Mouse (Mus musculus): ENCODE results near the gene Krtap5-3. TPM values are rescaled to one million over a fixed set of nuclear protein-coding genes. Genes with fewer than 3 reads are reported as not detected.
"Not testable (repeated sequence)": the region's sequence is repeated elsewhere in the genome, so short reads cannot be mapped to it uniquely, and the experiment has no call there.

The Krtap5-3 gene
- polyA plus RNA-seq (2015; fragmentation: Nextera tagmentation; extraction: Ambion mirVana): not detected in 2 replicates

GRCm38 (mm10) chr7:142201064-142201463 lies at the start of gene Krtap5-3:
Krtap5-3 (plus strand) TSS chr7:142201364.
- H3K27ac ChIP-seq (ENCODE audit: low read length): no peak within 1 kb of the TSS
- ATAC-seq (ENCODE audit: low read depth): no peak

GRCm38 (mm10) chr7:142152191-142152590 lies 49.0 kb upstream of the Krtap5-3 start:
- H3K4me1 ChIP-seq (replicated peaks; ENCODE audit: control insufficient read depth, insufficient read depth, low read length): no peaks in the 10 kb centered on the region
- no peak overlapping the region for H3K4me2 ChIP-seq (ENCODE audit: low read depth, low read length)
- WGBS: 82% methylated on average over 4 of the region's 4 CpGs
- no peak for ATAC-seq (ENCODE audit: low read depth)
- no peaks in the 10 kb centered on the region for H3K36me3 ChIP-seq (ENCODE audit: control insufficient read depth, insufficient read depth, low read length)
- no peaks in the 10 kb centered on the region for H3K27me3 ChIP-seq (ENCODE audit: control insufficient read depth, insufficient read depth, low read depth, low read length)
- H3K27ac ChIP-seq (ENCODE audit: low read length): no peak overlapping the region
- H3K9me3 ChIP-seq (ENCODE audit: control insufficient read depth, low read length): no peaks in the 10 kb centered on the region; the same call in 1 of the 2 replicates
- H3K9ac ChIP-seq (ENCODE audit: low read length): no peak overlapping the region
- H3K4me3 ChIP-seq (ENCODE audit: low read length): no peak overlapping the region

More at GRCm38 (mm10) chr7:142201064-142201463, at the start of gene Krtap5-3:
- no peaks in the 10 kb centered on the region for H3K27me3 ChIP-seq (ENCODE audit: control insufficient read depth, insufficient read depth, low read depth, low read length)
- WGBS: 35% methylated on average over 1 of the region's 1 CpGs
- H3K4me3 ChIP-seq (ENCODE audit: low read length): no peak within 1 kb of the TSS
- H3K9me3 ChIP-seq (ENCODE audit: control insufficient read depth, low read length): no peaks in the 10 kb centered on the region
- no peaks in the 10 kb centered on the region for H3K36me3 ChIP-seq (ENCODE audit: control insufficient read depth, insufficient read depth, low read length)
- no peak within 1 kb of the TSS for H3K4me2 ChIP-seq (ENCODE audit: low read depth, low read length)
- H3K9ac ChIP-seq (ENCODE audit: low read length): no peak within 1 kb of the TSS
- H3K4me1 ChIP-seq (replicated peaks; ENCODE audit: control insufficient read depth, insufficient read depth, low read length): no peaks in the 10 kb centered on the region

- Histone ChIP-seq H3K4me1 (replicated peaks; ENCODE audit: control insufficient read depth, insufficient read depth, low read length) (no peaks in the 10 kb centered on the region), H3K9me3 (ENCODE audit: control insufficient read depth, low read length) (no peaks in the 10 kb centered on the region), H3K4me3 (ENCODE audit: low read length) (no peak overlapping the region), H3K36me3 (ENCODE audit: control insufficient read depth, insufficient read depth, low read length) (no peaks in the 10 kb centered on the region), H3K27me3 (ENCODE audit: control insufficient read depth, insufficient read depth, low read depth, low read length) (no peaks in the 10 kb centered on the region), H3K9ac (ENCODE audit: low read length) (no peak overlapping the region), H3K27ac (ENCODE audit: low read length) (no peak overlapping the region), H3K4me2 (ENCODE audit: low read depth, low read length) (no peak overlapping the region)
- ATAC-seq (ENCODE audit: low read depth): no peak
- 47% methylated on average over 1 of the region's 1 CpGs for whole genome bisulfite sequencing
Observed at GRCm38 (mm10) chr7:142155308-142155707, 45.9 kb upstream of the Krtap5-3 start.

- not testable (repeated sequence) for H3K27ac ChIP-seq (ENCODE audit: low read length); H3K4me3 ChIP-seq (ENCODE audit: low read length); ATAC-seq (ENCODE audit: low read depth); H3K4me2 ChIP-seq (ENCODE audit: low read depth, low read length); H3K4me1 ChIP-seq (replicated peaks; ENCODE audit: control insufficient read depth, insufficient read depth, low read length); H3K9me3 ChIP-seq (ENCODE audit: control insufficient read depth, low read length); H3K27me3 ChIP-seq (ENCODE audit: control insufficient read depth, insufficient read depth, low read depth, low read length); H3K9ac ChIP-seq (ENCODE audit: low read length); H3K36me3 ChIP-seq (ENCODE audit: control insufficient read depth, insufficient read depth, low read length)
- WGBS: 25% methylated on average over 2 of the region's 2 CpGs
Observed at GRCm38 (mm10) chr7:142157013-142157412, 44.2 kb upstream of the Krtap5-3 start, which contains the start of gene Gm29735. Gm29735 (minus strand) TSS chr7:142157113.

- no peaks in the 10 kb centered on the region for H3K9me3 ChIP-seq (ENCODE audit: control insufficient read depth, low read length)
- 95% methylated on average over 3 of the region's 3 CpGs for WGBS
Observed at GRCm38 (mm10) chr7:142159366-142159765, 41.8 kb upstream of the Krtap5-3 start.

GRCm38 (mm10) chr7:142165639-142166038 lies 35.5 kb upstream of the Krtap5-3 start, which contains the start of gene Gm4553:
Gm4553 (minus strand) TSS chr7:142165739.
- not testable (repeated sequence) for H3K4me1 ChIP-seq (replicated peaks; ENCODE audit: control insufficient read depth, insufficient read depth, low read length); H3K4me2 ChIP-seq (ENCODE audit: low read depth, low read length)

More at GRCm38 (mm10) chr7:142159366-142159765, 41.8 kb upstream of the Krtap5-3 start:
- Histone ChIP-seq H3K27ac (ENCODE audit: low read length) (no peak overlapping the region), H3K27me3 (ENCODE audit: control insufficient read depth, insufficient read depth, low read depth, low read length) (no peaks in the 10 kb centered on the region), H3K4me3 (ENCODE audit: low read length) (no peak overlapping the region), H3K36me3 (ENCODE audit: control insufficient read depth, insufficient read depth, low read length) (no peaks in the 10 kb centered on the region), H3K4me2 (ENCODE audit: low read depth, low read length) (no peak overlapping the region), H3K9ac (ENCODE audit: low read length) (no peak overlapping the region), H3K4me1 (replicated peaks; ENCODE audit: control insufficient read depth, insufficient read depth, low read length) (no peaks in the 10 kb centered on the region)
- no peak for ATAC-seq (ENCODE audit: low read depth)

GRCm38 (mm10) chr7:142169836-142170235 lies 31.3 kb upstream of the Krtap5-3 start:
- Histone ChIP-seq H3K36me3 (ENCODE audit: control insufficient read depth, insufficient read depth, low read length) (no peaks in the 10 kb centered on the region), H3K27ac (ENCODE audit: low read length) (no peak overlapping the region)
- WGBS: 44% methylated on average over 3 of the region's 3 CpGs

More at GRCm38 (mm10) chr7:142165639-142166038, 35.5 kb upstream of the Krtap5-3 start, which contains the start of gene Gm4553:
- not testable (repeated sequence) for H3K36me3 ChIP-seq (ENCODE audit: control insufficient read depth, insufficient read depth, low read length); H3K27ac ChIP-seq (ENCODE audit: low read length); H3K9ac ChIP-seq (ENCODE audit: low read length); ATAC-seq (ENCODE audit: low read depth); H3K4me3 ChIP-seq (ENCODE audit: low read length); H3K9me3 ChIP-seq (ENCODE audit: control insufficient read depth, low read length); H3K27me3 ChIP-seq (ENCODE audit: control insufficient read depth, insufficient read depth, low read depth, low read length)

GRCm38 (mm10) chr7:142175905-142176304 lies 25.3 kb upstream of the Krtap5-3 start, which contains the start of gene Krtap5-2:
Krtap5-2 (minus strand) TSS chr7:142176005.
- not testable (repeated sequence) for H3K9me3 ChIP-seq (ENCODE audit: control insufficient read depth, low read length); H3K4me2 ChIP-seq (ENCODE audit: low read depth, low read length); H3K4me1 ChIP-seq (replicated peaks; ENCODE audit: control insufficient read depth, insufficient read depth, low read length); H3K9ac ChIP-seq (ENCODE audit: low read length); H3K27me3 ChIP-seq (ENCODE audit: control insufficient read depth, insufficient read depth, low read depth, low read length); ATAC-seq (ENCODE audit: low read depth); H3K4me3 ChIP-seq (ENCODE audit: low read length); H3K27ac ChIP-seq (ENCODE audit: low read length); H3K36me3 ChIP-seq (ENCODE audit: control insufficient read depth, insufficient read depth, low read length)

More at GRCm38 (mm10) chr7:142169836-142170235, 31.3 kb upstream of the Krtap5-3 start:
- no peaks in the 10 kb centered on the region for H3K9me3 ChIP-seq (ENCODE audit: control insufficient read depth, low read length)
- H3K4me3 ChIP-seq (ENCODE audit: low read length): no peak overlapping the region
- H3K4me1 ChIP-seq (replicated peaks; ENCODE audit: control insufficient read depth, insufficient read depth, low read length): no peaks in the 10 kb centered on the region
- no peaks in the 10 kb centered on the region for H3K27me3 ChIP-seq (ENCODE audit: control insufficient read depth, insufficient read depth, low read depth, low read length)
- H3K9ac ChIP-seq (ENCODE audit: low read length): no peak overlapping the region
- H3K4me2 ChIP-seq (ENCODE audit: low read depth, low read length): no peak overlapping the region
- no peak for ATAC-seq (ENCODE audit: low read depth)

- H3K4me3 ChIP-seq (ENCODE audit: low read length): no peak overlapping the region
- no peak overlapping the region for H3K9ac ChIP-seq (ENCODE audit: low read length)
- ATAC-seq (ENCODE audit: low read depth): no peak
- H3K36me3 ChIP-seq (ENCODE audit: control insufficient read depth, insufficient read depth, low read length): no peaks in the 10 kb centered on the region
- WGBS: 66% methylated on average over 1 of the region's 1 CpGs
- no peaks in the 10 kb centered on the region for H3K9me3 ChIP-seq (ENCODE audit: control insufficient read depth, low read length)
- no peaks in the 10 kb centered on the region for H3K4me1 ChIP-seq (replicated peaks; ENCODE audit: control insufficient read depth, insufficient read depth, low read length)
- H3K27ac ChIP-seq (ENCODE audit: low read length): no peak overlapping the region
- no peaks in the 10 kb centered on the region for H3K27me3 ChIP-seq (ENCODE audit: control insufficient read depth, insufficient read depth, low read depth, low read length)
- no peak overlapping the region for H3K4me2 ChIP-seq (ENCODE audit: low read depth, low read length)
Observed at GRCm38 (mm10) chr7:142178685-142179084, 22.5 kb upstream of the Krtap5-3 start.

- 19% methylated on average over 1 of the region's 1 CpGs for WGBS
- H3K27me3 ChIP-seq (ENCODE audit: control insufficient read depth, insufficient read depth, low read depth, low read length): no peaks in the 10 kb centered on the region
- ATAC-seq (ENCODE audit: low read depth): no peak
Observed at GRCm38 (mm10) chr7:142181021-142181420, 20.1 kb upstream of the Krtap5-3 start.

More at GRCm38 (mm10) chr7:142181021-142181420, 20.1 kb upstream of the Krtap5-3 start:
- H3K4me1 ChIP-seq (replicated peaks; ENCODE audit: control insufficient read depth, insufficient read depth, low read length): no peaks in the 10 kb centered on the region
- H3K9me3 ChIP-seq (ENCODE audit: control insufficient read depth, low read length): no peaks in the 10 kb centered on the region
- no peak overlapping the region for H3K27ac ChIP-seq (ENCODE audit: low read length)
- H3K4me2 ChIP-seq (ENCODE audit: low read depth, low read length): no peak overlapping the region
- H3K36me3 ChIP-seq (ENCODE audit: control insufficient read depth, insufficient read depth, low read length): no peaks in the 10 kb centered on the region
- no peak overlapping the region for H3K4me3 ChIP-seq (ENCODE audit: low read length)
- H3K9ac ChIP-seq (ENCODE audit: low read length): no peak overlapping the region

Measured in lung, embryonic 16.5 days (tissue).